Mouse (Mus musculus): ENCODE data around the gene Rfwd3.
"Not testable (repeated sequence)": the region's sequence is repeated elsewhere in the genome, so short reads cannot be mapped to it uniquely, and the experiment has no call there.

The Rfwd3 gene

DNA sequence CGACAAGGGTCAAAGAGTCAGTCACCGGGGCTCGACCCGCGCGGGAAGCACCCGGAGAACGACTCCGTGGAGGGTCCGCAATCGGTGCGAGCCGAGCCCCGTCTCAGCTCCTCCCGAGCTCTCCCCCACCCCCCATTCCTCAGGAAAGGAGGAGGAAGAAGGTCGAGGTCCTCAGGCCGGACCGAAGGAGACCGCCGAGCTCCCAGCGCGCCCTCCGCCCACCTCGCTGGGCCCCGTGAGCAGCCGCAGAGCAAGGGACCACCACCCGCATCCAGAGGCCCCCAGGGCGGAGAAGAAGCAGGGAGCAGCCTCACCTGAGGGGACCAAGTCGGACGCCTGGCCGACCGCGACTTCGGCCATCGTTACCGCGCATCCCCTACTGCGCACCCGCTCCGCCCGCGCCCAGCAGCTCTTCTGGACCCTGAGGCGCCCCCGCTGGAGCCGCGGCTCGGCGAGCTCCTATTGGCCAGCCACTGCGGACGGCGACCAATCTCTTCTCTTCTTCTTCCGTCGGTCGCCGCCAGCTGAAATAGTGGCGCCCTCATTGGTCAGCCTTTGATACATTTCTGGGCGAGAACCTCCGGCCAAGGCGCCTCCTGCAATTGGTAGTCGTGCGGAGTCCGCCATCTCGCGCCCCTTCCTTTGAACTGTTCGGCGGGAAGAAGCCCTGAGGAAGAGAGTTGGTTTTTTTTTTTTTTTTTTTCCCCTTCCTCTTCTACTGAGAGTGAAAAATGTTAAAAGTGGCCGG, at the start of gene Rfwd3:
Gene Rfwd3 (minus strand): TSS at position 402 of the 748 bp plus-strand sequence.
- peak; percentile 94 to 96 for DNase-seq

DNA sequence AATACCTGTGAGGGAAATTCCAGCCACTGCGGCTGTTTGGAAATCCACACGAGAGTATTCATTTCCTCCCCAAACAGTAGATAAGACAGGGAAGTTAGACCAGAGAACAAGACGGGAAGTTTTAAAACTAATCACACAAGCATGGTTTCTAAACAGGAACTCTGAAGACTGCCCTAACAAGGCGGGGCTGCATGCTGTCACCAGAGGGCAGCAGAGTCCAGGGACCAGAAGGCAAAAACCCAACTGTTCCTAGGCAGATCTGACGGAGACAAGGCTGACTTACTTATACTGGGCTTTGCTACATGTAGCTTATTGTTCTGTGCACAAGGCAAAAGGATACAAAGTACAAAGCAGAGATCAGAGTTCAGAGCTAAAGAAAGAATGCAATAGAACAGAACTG, 43.2 kb upstream of the Rfwd3 start:
- DNase-seq, result peak; percentile 88 to 92

- DNase-seq, result no peak
Measured at GRCm38 (mm10) chr8:111340186-111340585, 40.2 kb upstream of the Rfwd3 start.

DNA sequence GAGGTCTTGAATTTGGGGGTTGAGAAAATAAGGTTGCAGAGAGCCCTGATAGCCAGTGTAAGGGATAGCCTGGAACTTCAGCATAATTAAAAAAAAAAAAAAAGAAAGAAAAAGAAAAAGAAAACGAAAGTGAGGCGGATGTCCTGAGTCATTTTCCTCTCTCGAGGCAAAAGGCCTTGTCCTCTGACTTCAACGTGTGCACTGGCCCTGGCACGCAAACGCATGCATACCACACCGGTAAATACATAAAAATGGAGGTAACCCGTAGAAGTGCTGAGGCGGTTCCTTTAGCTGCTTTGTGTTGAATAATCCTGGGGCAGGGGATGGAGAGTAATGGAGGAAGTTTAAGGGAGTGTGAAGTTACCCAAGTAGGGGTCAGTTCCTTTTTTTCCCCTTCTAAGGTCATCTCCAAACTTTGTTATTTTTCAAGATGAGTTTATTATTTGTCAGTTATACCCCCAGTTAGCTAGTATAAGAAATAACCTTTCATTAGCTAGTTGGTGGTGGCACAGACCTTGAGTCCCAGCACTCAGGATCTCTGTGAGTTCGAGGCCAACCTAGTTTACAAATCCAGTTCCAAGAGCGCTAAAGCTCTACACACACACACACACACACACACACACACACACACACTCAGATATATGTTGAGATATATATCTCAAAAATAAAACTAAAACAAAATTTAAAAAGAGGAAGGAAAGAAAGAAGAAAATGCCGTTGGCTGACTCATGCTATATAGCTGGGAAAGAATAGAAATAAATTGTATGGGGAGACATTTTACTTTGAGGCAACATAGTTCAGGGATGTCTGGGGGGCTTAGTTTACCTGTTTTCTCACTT, 38.6 kb upstream of the Rfwd3 start:
- no peak for DNase-seq

DNA sequence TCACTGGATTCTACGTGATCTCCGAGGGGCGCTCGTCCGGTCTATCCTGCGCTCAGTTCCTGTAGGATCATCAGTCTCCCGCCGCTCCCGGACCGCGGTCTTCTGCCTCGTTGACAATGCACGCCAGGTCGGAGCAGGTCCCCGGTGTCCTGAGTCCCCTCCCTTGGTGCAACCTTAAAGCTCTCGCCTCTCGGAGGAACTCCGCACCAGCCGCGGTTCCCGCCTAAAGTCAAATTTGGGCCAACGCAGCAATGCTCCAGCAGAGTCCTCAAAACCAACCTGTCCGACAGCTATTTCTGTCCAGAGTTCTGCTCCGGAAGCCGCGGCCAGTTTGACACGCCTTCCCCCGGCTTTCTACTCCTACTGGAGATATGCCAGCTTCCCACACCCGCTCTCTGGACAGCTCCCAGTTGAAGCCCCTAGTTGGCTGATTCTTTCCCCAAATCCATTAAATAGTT, 37.9 kb upstream of the Rfwd3 start, which contains the start of gene Mlkl:
Gene Mlkl (minus strand): TSS at position 288 of the 458 bp plus-strand sequence.
- peak; percentile 38 to 45 for DNase-seq

- DNase-seq, result no peak
Measured at GRCm38 (mm10) chr8:111337311-111337889, 37.4 kb upstream of the Rfwd3 start.

- DNase-seq, result no peak
Measured at GRCm38 (mm10) chr8:111336692-111337091, 36.7 kb upstream of the Rfwd3 start.

DNA sequence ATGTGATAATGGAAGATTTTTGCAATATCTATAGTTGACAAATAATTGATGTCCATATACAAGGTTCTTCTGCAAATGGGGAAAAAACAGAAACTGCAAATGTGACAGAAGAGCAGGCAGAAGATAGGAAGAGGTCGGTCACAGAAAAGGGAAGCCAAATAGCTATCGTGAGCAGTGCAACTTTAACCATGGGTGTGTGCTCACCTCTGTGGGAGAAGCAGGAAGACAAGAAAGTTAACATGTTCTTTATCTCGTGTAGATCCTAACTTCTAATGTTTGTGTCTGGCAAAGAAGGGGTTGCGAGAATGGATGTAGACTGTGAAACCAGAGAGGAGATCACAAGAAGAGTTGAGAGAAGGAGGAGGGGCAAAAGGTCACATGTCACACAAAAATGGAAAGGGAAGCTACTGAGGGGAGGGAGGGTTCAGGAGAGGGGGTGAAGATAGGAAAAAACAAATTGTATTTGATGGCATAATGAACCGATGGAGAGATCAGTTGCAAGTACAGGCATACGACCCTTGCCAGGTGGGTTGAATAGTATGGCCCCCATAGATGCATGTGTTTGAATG, 25.3 kb upstream of the Rfwd3 start:
- DNase-seq, result no peak

DNA sequence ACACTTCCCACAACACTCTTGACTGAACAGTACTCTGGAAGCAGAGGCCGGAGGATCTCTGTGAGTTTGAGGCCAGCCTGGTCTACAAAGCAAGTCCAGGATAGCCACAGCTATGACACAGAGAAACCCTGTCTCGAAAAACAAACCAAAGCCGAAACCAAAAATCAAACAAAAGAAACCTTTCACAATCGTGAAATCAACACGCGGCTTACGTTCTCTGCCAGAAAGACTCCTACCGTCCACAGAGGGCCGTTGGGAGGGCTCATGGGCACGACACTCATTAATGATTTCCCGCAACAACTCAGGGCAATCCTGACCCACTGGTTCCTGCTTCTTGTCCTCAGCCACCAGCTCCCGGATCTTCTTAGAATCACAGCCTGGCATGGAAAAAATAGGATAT, 14.7 kb upstream of the Rfwd3 start:
- DNase-seq, result no peak

DNA sequence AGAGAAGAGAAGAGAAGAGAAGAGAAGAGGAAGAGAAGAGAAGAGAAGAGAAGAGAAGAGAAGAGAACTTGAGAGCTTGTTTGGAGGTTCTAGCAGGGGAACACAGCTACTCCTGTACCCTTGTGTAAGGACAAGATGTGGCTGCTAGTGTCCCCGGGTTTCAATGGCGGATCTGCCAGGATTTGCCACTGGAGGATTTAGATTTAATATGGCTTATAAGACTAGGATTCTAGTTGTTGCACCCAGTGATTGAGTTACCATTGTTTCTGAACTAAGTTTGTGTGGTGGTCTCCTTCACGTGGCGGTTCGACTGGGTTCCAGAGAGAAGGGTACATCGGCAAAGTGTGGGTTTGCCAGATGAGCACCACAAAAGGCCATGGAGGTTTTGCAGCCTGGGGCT, 13.9 kb upstream of the Rfwd3 start:
- DNase-seq, result not testable (repeated sequence)

- no peak for DNase-seq
Measured at GRCm38 (mm10) chr8:111312758-111313162, 12.7 kb upstream of the Rfwd3 start.

DNA sequence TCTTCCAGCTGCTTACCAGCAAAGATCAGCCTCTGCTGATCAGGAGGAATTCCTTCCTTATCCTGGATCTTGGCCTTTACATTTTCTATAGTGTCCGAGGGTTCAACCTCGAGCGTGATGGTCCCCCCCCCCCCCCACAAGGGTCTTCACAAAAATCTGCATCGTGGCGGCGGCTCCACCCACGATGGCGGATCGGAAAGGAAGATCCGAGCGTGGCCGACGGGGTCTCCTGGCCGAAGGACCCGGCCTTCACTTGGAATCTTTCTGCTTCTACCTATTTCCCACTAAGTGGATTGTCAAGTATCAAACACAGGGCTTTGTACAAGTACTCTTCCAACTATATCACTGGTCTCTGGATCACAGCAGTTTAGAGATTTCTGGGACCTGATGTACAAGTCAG, 10.0 kb upstream of the Rfwd3 start:
- DNase-seq, result not testable (repeated sequence)

DNA sequence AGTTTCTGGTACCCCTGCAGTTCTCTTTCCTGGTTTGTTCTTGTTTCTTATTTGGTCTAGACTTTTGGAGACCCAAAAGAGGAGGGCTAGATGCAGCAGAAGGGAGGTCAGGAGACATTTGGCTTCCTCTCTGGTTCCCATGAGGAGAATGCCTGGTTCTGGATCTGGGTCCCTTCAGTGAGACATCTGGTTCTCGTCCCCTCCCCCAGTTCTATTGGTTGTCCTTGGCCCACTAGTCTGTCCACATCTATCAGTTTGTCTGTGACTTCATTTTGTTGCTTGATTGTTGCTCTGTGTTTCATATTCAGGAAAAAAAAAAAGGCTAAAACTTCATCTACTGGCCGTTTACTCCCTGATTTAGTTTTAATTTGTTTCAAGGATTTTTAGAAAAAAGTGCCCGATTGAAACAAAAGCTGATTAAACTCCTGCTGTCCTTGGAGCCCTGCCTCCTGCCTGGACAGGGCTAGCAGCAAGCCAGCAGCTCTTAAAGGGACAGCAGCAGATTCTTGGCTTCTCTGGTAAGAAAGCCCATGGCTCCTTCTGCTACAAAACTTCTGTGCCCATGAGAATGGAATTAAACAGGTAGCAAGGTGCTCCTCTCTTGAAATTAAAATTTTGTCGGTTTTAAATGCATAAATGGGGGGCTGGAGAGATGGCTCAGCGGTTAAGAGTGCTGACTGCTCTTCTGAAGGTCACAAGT, 5.2 kb upstream of the Rfwd3 start:
- peak in 1 of 2 experiments; percentile 17 for DNase-seq

DNA sequence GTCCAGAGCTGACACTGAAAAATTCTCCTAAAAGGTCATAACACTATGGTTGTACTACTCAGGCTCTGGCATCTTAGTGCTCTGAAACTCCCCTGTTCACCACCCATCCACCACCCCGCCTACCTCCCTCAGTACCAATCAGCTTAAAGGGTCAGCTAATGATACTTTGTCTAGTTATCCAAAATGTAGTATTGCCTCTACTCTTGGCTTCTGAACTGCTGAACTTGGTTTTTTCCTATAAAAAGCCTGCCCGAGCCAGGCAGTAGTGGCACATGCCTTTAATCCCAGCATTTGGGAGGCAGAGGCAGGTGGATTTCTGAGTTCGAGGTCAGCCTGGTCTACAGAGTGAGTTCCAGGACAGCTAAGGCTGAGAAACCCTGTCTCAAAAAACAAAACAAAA, 4.3 kb upstream of the Rfwd3 start:
- no peak for DNase-seq

- DNase-seq, result not testable (repeated sequence)
Measured at GRCm38 (mm10) chr8:111303076-111303803, 3.2 kb upstream of the Rfwd3 start.

GRCm38 (mm10) chr8:111300597-111301546, 850 bp upstream of the Rfwd3 start:
- DNase-seq, result peak in 1 of 2 experiments; percentile 43

DNA sequence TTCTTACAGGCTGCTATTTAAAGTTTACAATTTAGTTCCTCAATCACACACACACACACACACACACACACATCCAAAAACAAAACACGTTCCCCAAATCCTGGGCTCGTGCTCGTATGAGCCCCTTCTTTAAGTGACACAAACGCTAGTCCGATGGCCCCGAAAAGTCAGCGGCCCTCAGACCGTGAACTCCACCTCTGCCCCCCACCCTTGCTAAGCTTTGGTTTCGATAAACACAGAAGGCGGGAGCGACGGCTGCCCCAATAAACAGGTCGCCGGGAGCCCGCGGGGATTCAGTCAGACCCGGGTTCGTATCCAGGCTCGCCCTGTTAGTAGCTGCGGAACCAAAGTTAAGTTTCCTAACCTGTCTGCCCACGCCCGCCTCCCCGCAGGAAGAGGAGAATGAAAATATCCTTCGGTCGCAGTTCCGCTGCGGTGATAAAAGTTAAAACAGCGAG, 630 bp downstream of the Rfwd3 start:
- peak; percentile 58 to 73 for DNase-seq

- peak; percentile 30 to 56 for DNase-seq
Measured at GRCm38 (mm10) chr8:111298011-111298410, 2.0 kb downstream of the Rfwd3 start.

DNA sequence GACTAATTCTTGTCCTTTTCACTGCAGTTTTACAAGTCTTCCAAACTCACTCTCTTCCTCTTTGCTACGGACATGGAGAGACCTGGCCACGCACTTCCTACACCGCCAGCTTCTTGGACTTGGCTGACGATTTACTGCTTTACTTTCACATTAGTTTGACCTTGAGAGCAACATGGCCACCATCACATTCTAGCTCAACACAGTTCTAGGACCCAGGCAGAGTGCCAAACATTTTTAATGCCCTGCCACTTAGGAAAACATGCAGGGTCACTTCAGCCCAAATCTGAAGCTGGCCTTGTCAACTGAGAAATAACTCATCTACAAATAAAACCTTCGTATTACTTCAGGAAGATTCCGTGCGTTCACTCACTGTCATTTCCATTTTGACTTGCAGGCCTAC, 8.3 kb downstream of the Rfwd3 start:
- DNase-seq, result no peak

DNA sequence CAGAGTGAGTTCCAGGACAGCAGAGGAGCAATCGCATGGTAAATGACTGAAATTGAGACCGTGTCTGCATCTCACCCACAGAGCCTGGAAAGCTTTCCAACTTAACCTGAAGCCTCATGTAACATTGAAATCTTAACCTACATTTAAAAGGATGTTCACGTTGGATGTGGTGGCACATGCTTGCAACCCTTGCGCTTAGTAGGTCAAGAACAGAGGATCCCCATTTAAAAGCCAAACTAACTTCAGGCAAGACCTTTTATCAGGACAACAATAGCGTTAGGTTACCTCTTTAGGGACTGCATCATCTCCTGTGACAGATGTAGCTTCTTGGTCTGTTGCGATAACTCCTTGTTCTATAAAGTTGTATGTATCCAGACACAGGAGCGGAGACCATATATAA, 9.4 kb downstream of the Rfwd3 start:
- no peak for DNase-seq

Measured in cerebellum, postnatal 25 days (tissue).